Comparison of ENCODE assay signal across 8 mouse cellular contexts in genomic region chr11:90029354-90029753, GRCm38 (mm10). TPM values are rescaled to one million over a fixed set of nuclear protein-coding genes. Genes with fewer than 3 reads are reported as not detected.
DNase-seq lines count a peak whose midpoint lies in the region; ATAC-seq and TF ChIP-seq lines count a peak whose summit lies in the region.

No protein-coding gene starts in this region.

- peaks cover 3% of the 10 kb centered on the region; the same call in 1 of the 2 replicates for H3K27me3 ChIP-seq in midbrain, embryonic 14.5 days (ENCODE audit: control insufficient read depth, insufficient read depth, low read length)
- H3K27me3 ChIP-seq in midbrain, embryonic 11.5 days (ENCODE audit: control insufficient read depth, insufficient read depth, low read length) = peaks cover 14% of the 10 kb centered on the region
- peaks cover 9% of the 10 kb centered on the region; the same call in 1 of the 2 replicates for H3K27me3 ChIP-seq in lung, embryonic 14.5 days (ENCODE audit: insufficient read depth, low read length)
- peaks cover 11% of the 10 kb centered on the region for H3K27me3 ChIP-seq in small intestine, adult 2 months (ENCODE audit: control insufficient read depth, insufficient read depth, low read length)

- no peaks in the 10 kb centered on the region for H3K36me3 ChIP-seq in midbrain, embryonic 14.5 days (ENCODE audit: control insufficient read depth, insufficient read depth, low read length)
- no peaks in the 10 kb centered on the region for H3K36me3 ChIP-seq in midbrain, embryonic 11.5 days (ENCODE audit: control insufficient read depth, insufficient read depth, low read length)
- H3K36me3 ChIP-seq in lung, embryonic 14.5 days (ENCODE audit: insufficient read depth) = no peaks in the 10 kb centered on the region
- H3K36me3 ChIP-seq in small intestine, adult 2 months (ENCODE audit: control insufficient read depth, insufficient read depth, low read length) = no peaks in the 10 kb centered on the region

- peak overlapping the region; percentile 32 for H3K4me2 ChIP-seq in midbrain, embryonic 14.5 days (ENCODE audit: low read length)
- H3K4me2 ChIP-seq in midbrain, embryonic 11.5 days = no peak overlapping the region
- peak overlapping the region; percentile 67 for H3K4me2 ChIP-seq in lung, embryonic 14.5 days

- DNase-seq in midbrain, embryonic 14.5 days = peak; percentile 47
- DNase-seq in midbrain, embryonic 11.5 days (ENCODE audit: low spot score, missing footprints) = no peak
- DNase-seq in brain, embryonic 14.5 days (ENCODE audit: low read depth) = peak; percentile 81
- DNase-seq in heart, adult 9 months (ENCODE audit: low spot score in 2 of 2) = peak; percentile 69 to 71
- DNase-seq in kidney, adult 8-10 months = peak; percentile 49 to 51
- peak; percentile 89 for DNase-seq in lung, embryonic 14.5 days

- no peaks in the 10 kb centered on the region for H3K9me3 ChIP-seq in midbrain, embryonic 14.5 days (ENCODE audit: control insufficient read depth, low read length)
- no peaks in the 10 kb centered on the region for H3K9me3 ChIP-seq in midbrain, embryonic 11.5 days (ENCODE audit: control insufficient read depth, low read length)
- no peaks in the 10 kb centered on the region for H3K9me3 ChIP-seq in lung, embryonic 14.5 days (ENCODE audit: low read depth, low read length)

- no peak for TF ChIP-seq CTCF in brain, embryonic 14.5 days (IDR thresholded peaks at IDR 0.05; ENCODE audit: borderline replicate concordance, extremely low read depth, insufficient read depth, insufficient read length)
- TF ChIP-seq CTCF in lung, embryonic 14.5 days (IDR thresholded peaks at IDR 0.05; ENCODE audit: low read depth) = no peak
- no peak for TF ChIP-seq CTCF in small intestine, adult 2 months (IDR thresholded peaks at IDR 0.05; ENCODE audit: extremely low read depth, insufficient read length, insufficient replicate concordance, low read depth, low read length)

- ATAC-seq in midbrain, embryonic 14.5 days (ENCODE audit: low FRiP score, low TSS enrichment) = no peak
- ATAC-seq in midbrain, embryonic 11.5 days (ENCODE audit: low FRiP score) = no peak
- ATAC-seq in lung, embryonic 14.5 days (ENCODE audit: insufficient read depth) = peak; percentile 58; the same call in 1 of the 2 replicates
- no peak for ATAC-seq in activated CD4-positive, CD25-positive, alpha-beta regulatory T cell, adult 4 months

- TF ChIP-seq POLR2A in brain, embryonic 14.5 days (IDR thresholded peaks at IDR 0.05; ENCODE audit: borderline replicate concordance, extremely low read depth, insufficient read depth, insufficient read length, poor library complexity, severe bottlenecking) = no peak
- TF ChIP-seq POLR2A in small intestine, adult 2 months (IDR thresholded peaks at IDR 0.05; ENCODE audit: low read depth, low read length) = no peak

- H3K9ac ChIP-seq in midbrain, embryonic 14.5 days (replicated peaks; ENCODE audit: low read length) = no peak overlapping the region
- no peak overlapping the region for H3K9ac ChIP-seq in midbrain, embryonic 11.5 days (ENCODE audit: low read length)
- no peak overlapping the region; the same call in 1 of the 2 replicates for H3K9ac ChIP-seq in lung, embryonic 14.5 days

- no peak overlapping the region for H3K27ac ChIP-seq in midbrain, embryonic 14.5 days (replicated peaks; ENCODE audit: low read depth, low read length)
- H3K27ac ChIP-seq in midbrain, embryonic 11.5 days (ENCODE audit: low read depth, low read length) = no peak overlapping the region
- peak overlapping the region; percentile 58; the same call in 1 of the 2 replicates for H3K27ac ChIP-seq in lung, embryonic 14.5 days (ENCODE audit: low read depth)
- no peak overlapping the region for H3K27ac ChIP-seq in small intestine, adult 2 months (ENCODE audit: insufficient read depth, low read depth, low read length)

- 53% methylated on average over 10 of the region's 10 CpGs for WGBS in midbrain, embryonic 14.5 days
- WGBS in midbrain, embryonic 11.5 days = 64% methylated on average over 10 of the region's 10 CpGs
- WGBS in lung, embryonic 14.5 days = 22% methylated on average over 10 of the region's 10 CpGs
- WGBS in small intestine, adult 2 months = 7% methylated on average over 10 of the region's 10 CpGs

- no peak overlapping the region for H3K4me3 ChIP-seq in midbrain, embryonic 14.5 days (replicated peaks; ENCODE audit: low read depth, low read length)
- H3K4me3 ChIP-seq in midbrain, embryonic 11.5 days (ENCODE audit: low read depth, low read length) = no peak overlapping the region
- peak overlapping the region; percentile 20 for H3K4me3 ChIP-seq in lung, embryonic 14.5 days (ENCODE audit: low read depth, low read length)
- peak overlapping the region; percentile 52 for H3K4me3 ChIP-seq in small intestine, adult 2 months (ENCODE audit: low read depth, low read length)

- H3K4me1 ChIP-seq in midbrain, embryonic 14.5 days (ENCODE audit: control insufficient read depth, insufficient read depth, low read length) = 0 out of 2 replicates have a peak, but pooled peaks cover 6% of the 10 kb centered on the region
- H3K4me1 ChIP-seq in midbrain, embryonic 11.5 days (ENCODE audit: control insufficient read depth, insufficient read depth, low read length) = peaks cover 2% of the 10 kb centered on the region; the same call in 1 of the 2 replicates
- H3K4me1 ChIP-seq in lung, embryonic 14.5 days (ENCODE audit: insufficient read depth) = peaks cover 23% of the 10 kb centered on the region
- H3K4me1 ChIP-seq in small intestine, adult 2 months (ENCODE audit: control insufficient read depth, insufficient read depth, insufficient read length, low read length) = peaks cover 15% of the 10 kb centered on the region

RNA-seq across cellular contexts. Expression of gene Tmem100, which starts 0.8 kb away (rescaled TPM):
- polyA plus RNA-seq in midbrain, embryonic 14.5 days (2014; fragmentation: Nextera tagmentation; extraction: Ambion mirVana) = 5.9 and 8.7 TPM in 2 replicates
- 6.1 and 6.3 TPM in 2 replicates for polyA plus RNA-seq in midbrain, embryonic 11.5 days (2014; fragmentation: Nextera tagmentation; extraction: Ambion mirVana)
- polyA plus RNA-seq in brain, embryonic 14.5 days (2012; rRNA removed) = 4.7 and 6.5 TPM in 2 replicates
- 20.9 and 23.0 TPM in 2 replicates for polyA plus RNA-seq in lung, embryonic 14.5 days (2014; fragmentation: Nextera tagmentation; extraction: Ambion mirVana)
- polyA plus RNA-seq in small intestine, adult 2 months (2012; rRNA removed) = 0.62 and 0.66 TPM in 2 replicates
- not detected for polyA plus RNA-seq in activated CD4-positive, CD25-positive, alpha-beta regulatory T cell, adult 4 months (2017; shearing (Covaris generic))

RNA-seq across cellular contexts. Expression of gene Pctp, which starts 26.7 kb away (rescaled TPM):
- polyA plus RNA-seq in midbrain, embryonic 14.5 days (2014; fragmentation: Nextera tagmentation; extraction: Ambion mirVana) = 0.61 and 1.3 TPM in 2 replicates
- polyA plus RNA-seq in midbrain, embryonic 11.5 days (2014; fragmentation: Nextera tagmentation; extraction: Ambion mirVana) = 7.7 and 8.3 TPM in 2 replicates
- 0.85 and 1.1 TPM in 2 replicates for polyA plus RNA-seq in brain, embryonic 14.5 days (2012; rRNA removed)
- 6.4 and 8.3 TPM in 2 replicates for polyA plus RNA-seq in lung, embryonic 14.5 days (2014; fragmentation: Nextera tagmentation; extraction: Ambion mirVana)
- 0.70 and 1.4 TPM in 2 replicates for polyA plus RNA-seq in small intestine, adult 2 months (2012; rRNA removed)
- 1 to 10 TPM; 5.7 to 6.9 TPM for polyA plus RNA-seq in activated CD4-positive, CD25-positive, alpha-beta regulatory T cell, adult 4 months (2017; shearing (Covaris generic))

Comparison
In these comparisons a context has a peak if more than half of its experiments do, and no peak if none do; other contexts are left out.
1. H3K4me3 ChIP-seq: peak in lung, embryonic 14.5 days (single experiment) and small intestine, adult 2 months (single experiment); none in midbrain, embryonic 14.5 days (single experiment) and midbrain, embryonic 11.5 days (single experiment).